Comparison of ENCODE assay signal across 9 mouse cellular contexts in genomic region chr2:17880800-17881717, GRCm38 (mm10).
A peak's percentile ranks its signal among the peaks of the same experiment; 100 is the strongest.
DNase-seq lines count a peak whose midpoint lies in the region; ATAC-seq and TF ChIP-seq lines count a peak whose summit lies in the region.
"Had no signal": no experiment of that assay in that cellular context is flagged by ENCODE, and none has a peak within 500 bp of the region (broad histone marks: within the 10 kb centered on the region; RNA-seq: fewer than 3 reads in every experiment).

No protein-coding gene starts in this region.

- no peak overlapping the region for H3K9ac ChIP-seq in lung, embryonic 14.5 days
- H3K9ac ChIP-seq in hindbrain, embryonic 15.5 days = no peak overlapping the region
- H3K9ac ChIP-seq in stomach, embryonic 16.5 days (ENCODE audit: low read length) = peak overlapping the region; percentile 11; the same call in 1 of the 2 replicates

- H3K36me3 ChIP-seq in lung, embryonic 14.5 days (ENCODE audit: insufficient read depth) = no peaks in the 10 kb centered on the region
- no peaks in the 10 kb centered on the region for H3K36me3 ChIP-seq in hindbrain, embryonic 15.5 days
- no peaks in the 10 kb centered on the region for H3K36me3 ChIP-seq in stomach, embryonic 16.5 days (ENCODE audit: control insufficient read depth, insufficient read depth, low read length)

- no peak overlapping the region for H3K4me3 ChIP-seq in lung, embryonic 14.5 days (ENCODE audit: low read depth, low read length)
- no peak overlapping the region for H3K4me3 ChIP-seq in hindbrain, embryonic 15.5 days
- no peak overlapping the region for H3K4me3 ChIP-seq in stomach, embryonic 16.5 days (replicated peaks; ENCODE audit: low read length)

- ATAC-seq in frontal cortex, adult (ENCODE audit: low TSS enrichment) = peak; percentile 50; the same call in 1 of the 2 replicates
- peak; percentile 49; the same call in 1 of the 2 replicates for ATAC-seq in lung, embryonic 14.5 days (ENCODE audit: insufficient read depth)
- 0 out of 2 replicates have a peak, but pooled peaks have one; percentile 65 for ATAC-seq in hindbrain, embryonic 15.5 days (ENCODE audit: low FRiP score, low read depth)
- no peak; the same call in 1 of the 2 replicates for ATAC-seq in stomach, embryonic 16.5 days (ENCODE audit: insufficient read depth, low FRiP score)
- ATAC-seq in inflammation-experienced regulatory T-cells, adult 6 months = no peak

- no peak for TF ChIP-seq CTCF in lung, embryonic 14.5 days (IDR thresholded peaks at IDR 0.05; ENCODE audit: low read depth)

- no peaks in the 10 kb centered on the region for H3K27me3 ChIP-seq in lung, embryonic 14.5 days (ENCODE audit: insufficient read depth, low read length)
- H3K27me3 ChIP-seq in hindbrain, embryonic 15.5 days = no peaks in the 10 kb centered on the region
- no peaks in the 10 kb centered on the region for H3K27me3 ChIP-seq in stomach, embryonic 16.5 days (ENCODE audit: control insufficient read depth, insufficient read depth, low read length)

- no peak overlapping the region for H3K4me2 ChIP-seq in lung, embryonic 14.5 days
- no peak overlapping the region for H3K4me2 ChIP-seq in hindbrain, embryonic 15.5 days
- H3K4me2 ChIP-seq in stomach, embryonic 16.5 days (ENCODE audit: low read depth, low read length) = no peak overlapping the region

- no peaks in the 10 kb centered on the region for H3K9me3 ChIP-seq in lung, embryonic 14.5 days (ENCODE audit: low read depth, low read length)
- no peaks in the 10 kb centered on the region for H3K9me3 ChIP-seq in hindbrain, embryonic 15.5 days
- no peaks in the 10 kb centered on the region for H3K9me3 ChIP-seq in stomach, embryonic 16.5 days (replicated peaks; ENCODE audit: control insufficient read depth, low read length)

- DNase-seq in frontal cortex, postnatal 14 days (ENCODE audit: low spot score in 2 of 2) = no peak
- DNase-seq in lung, embryonic 14.5 days = peak; percentile 63
- no peak for DNase-seq in lung, postnatal 14 days
- DNase-seq in gastrocnemius, adult 18-20 months (ENCODE audit: low spot score) = no peak
- DNase-seq: cerebellum, adult 9-11 months had no signal

- peak overlapping the region; percentile 39; the same call in 1 of the 2 replicates for H3K27ac ChIP-seq in lung, embryonic 14.5 days (ENCODE audit: low read depth)
- H3K27ac ChIP-seq in hindbrain, embryonic 15.5 days (replicated peaks) = 0 out of 2 replicates have a peak overlapping the region, but pooled peaks have one; percentile 25
- H3K27ac ChIP-seq in stomach, embryonic 16.5 days (ENCODE audit: low read length) = peak overlapping the region; percentile 52

- 50% methylated on average over 11 of the region's 11 CpGs for WGBS in lung, embryonic 14.5 days
- WGBS in hindbrain, embryonic 15.5 days = 29% methylated on average over 11 of the region's 11 CpGs
- 43% methylated on average over 11 of the region's 11 CpGs for WGBS in stomach, embryonic 16.5 days

- no peaks in the 10 kb centered on the region; the same call in 1 of the 2 replicates for H3K4me1 ChIP-seq in lung, embryonic 14.5 days (ENCODE audit: insufficient read depth)
- H3K4me1 ChIP-seq in hindbrain, embryonic 15.5 days (replicated peaks) = no peaks in the 10 kb centered on the region; the same call in 1 of the 2 replicates
- H3K4me1 ChIP-seq in stomach, embryonic 16.5 days (ENCODE audit: control insufficient read depth, insufficient read depth, low read length) = peaks cover 5% of the 10 kb centered on the region; the same call in 1 of the 2 replicates

Comparison
In these comparisons a context has a peak if more than half of its experiments do, and no peak if none do; other contexts are left out.
1. ATAC-seq: peak in frontal cortex, adult (single experiment), lung, embryonic 14.5 days (single experiment) and hindbrain, embryonic 15.5 days (single experiment); none in stomach, embryonic 16.5 days (single experiment) and inflammation-experienced regulatory T-cells, adult 6 months (single experiment).
2. Peak in every context shown above with its lines, with median percentiles within 50 percentile points of each other: H3K27ac ChIP-seq.